Comparison of ENCODE assay signal across 8 mouse cellular contexts in the genomic region with DNA sequence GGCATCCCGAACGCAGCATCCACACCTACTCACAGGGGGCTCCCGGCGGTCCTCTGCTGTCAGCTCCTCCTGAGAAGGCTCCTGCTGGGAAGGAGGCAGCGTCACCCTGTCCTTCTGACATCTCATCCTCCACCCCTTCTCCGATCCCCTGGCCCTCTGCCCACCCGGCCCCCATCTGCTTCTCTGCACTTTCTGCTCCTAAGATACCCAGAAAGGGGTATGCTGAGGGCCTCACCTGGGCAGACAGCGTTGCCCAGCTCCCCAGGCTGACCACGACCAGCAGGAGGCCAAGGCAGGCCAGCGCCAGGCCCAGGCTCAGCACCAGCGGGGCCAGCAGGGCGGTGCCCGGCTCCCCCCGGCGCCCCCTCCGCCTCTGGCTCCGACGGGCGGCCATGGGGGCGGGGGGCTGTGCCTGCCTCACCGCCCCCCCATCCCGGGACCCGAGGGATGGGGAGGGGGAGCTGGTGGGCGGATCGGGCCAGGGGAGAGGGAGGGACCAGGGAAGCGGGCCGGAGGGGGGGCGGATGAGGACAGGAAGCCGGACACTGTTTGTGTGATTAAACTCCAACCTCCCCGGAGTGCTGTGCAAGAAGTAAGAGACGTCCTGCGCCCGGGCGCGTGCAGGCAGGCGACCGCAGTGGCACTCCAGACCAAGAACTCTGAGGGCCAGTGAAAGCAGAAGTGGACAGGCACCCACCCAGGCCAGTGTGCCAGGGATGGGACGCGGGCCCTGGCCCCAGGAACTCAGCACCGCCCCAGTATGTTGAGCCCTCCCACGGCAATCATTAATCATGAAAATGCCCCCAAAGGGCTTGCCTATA. TPM values are rescaled to one million over a fixed set of nuclear protein-coding genes. Genes with fewer than 3 reads are reported as not detected.
DNase-seq lines count a peak whose midpoint lies in the region; ATAC-seq and TF ChIP-seq lines count a peak whose summit lies in the region.

A gene (minus strand): TSS at position 489 of the 821 bp plus-strand sequence.
A gene (minus strand): TSS at position 738 of the 821 bp plus-strand sequence.

- peak within 1 kb of the TSS; percentile 84 for H3K9ac ChIP-seq in hindbrain, embryonic 16.5 days (ENCODE audit: low read depth, low read length)
- peak within 1 kb of the TSS; percentile 63 for H3K9ac ChIP-seq in liver, embryonic 11.5 days (ENCODE audit: low read depth, low read length)
- H3K9ac ChIP-seq in midbrain, embryonic 15.5 days, result peak within 1 kb of the TSS; percentile 54
- H3K9ac ChIP-seq in stomach, embryonic 15.5 days, result peak within 1 kb of the TSS; percentile 58

- DNase-seq in left cerebral cortex, adult 2 months (ENCODE audit: extremely low spot score in 1 of 2, low spot score in 2 of 2), result peak; percentile 37 to 55
- DNase-seq in left cerebral cortex, adult 8-10 months (ENCODE audit: low spot score in 2 of 2), result no peak
- DNase-seq in cerebellum, postnatal 25 days, result peak; percentile 78 to 79
- DNase-seq in gastrocnemius, postnatal 25 days, result peak; percentile 81
- peak; percentile 72 for DNase-seq in liver, embryonic 11.5 days (ENCODE audit: low spot score)

- no peaks in the 10 kb centered on the region; the same call in 1 of the 2 replicates for H3K27me3 ChIP-seq in hindbrain, embryonic 16.5 days (replicated peaks; ENCODE audit: control insufficient read depth, insufficient read depth, low read length)
- no peaks in the 10 kb centered on the region for H3K27me3 ChIP-seq in liver, embryonic 11.5 days (replicated peaks; ENCODE audit: control insufficient read depth, insufficient read depth, low read length)
- H3K27me3 ChIP-seq in midbrain, embryonic 15.5 days (replicated peaks), result no peaks in the 10 kb centered on the region
- no peaks in the 10 kb centered on the region for H3K27me3 ChIP-seq in stomach, embryonic 15.5 days (replicated peaks)

- peak; percentile 72 for ATAC-seq in hindbrain, embryonic 16.5 days
- peak; percentile 54 for ATAC-seq in liver, embryonic 11.5 days (replicated peaks; ENCODE audit: low FRiP score)
- ATAC-seq in midbrain, embryonic 15.5 days (replicated peaks), result no peak
- peak; percentile 69 for ATAC-seq in stomach, embryonic 15.5 days (ENCODE audit: insufficient read depth, low FRiP score, low read depth)

- H3K4me3 ChIP-seq in left cerebral cortex, adult 2 months, result peak within 1 kb of the TSS; percentile 60
- peak within 1 kb of the TSS; percentile 52 for H3K4me3 ChIP-seq in hindbrain, embryonic 16.5 days (ENCODE audit: low read length)
- H3K4me3 ChIP-seq in liver, embryonic 11.5 days (ENCODE audit: low read depth, low read length), result peak within 1 kb of the TSS; percentile 53
- H3K4me3 ChIP-seq in midbrain, embryonic 15.5 days, result peak within 1 kb of the TSS; percentile 41
- H3K4me3 ChIP-seq in stomach, embryonic 15.5 days (replicated peaks), result peak within 1 kb of the TSS; percentile 64

- TF ChIP-seq CTCF in left cerebral cortex, adult 2 months (IDR thresholded peaks at IDR 0.05), result peak; percentile 15

- H3K4me1 ChIP-seq in hindbrain, embryonic 16.5 days (ENCODE audit: control insufficient read depth, insufficient read depth, low read depth, low read length), result peaks cover 11% of the 10 kb centered on the region
- peaks cover 17% of the 10 kb centered on the region for H3K4me1 ChIP-seq in liver, embryonic 11.5 days (replicated peaks; ENCODE audit: control insufficient read depth, insufficient read depth, low read length)
- peaks cover 11% of the 10 kb centered on the region for H3K4me1 ChIP-seq in midbrain, embryonic 15.5 days
- H3K4me1 ChIP-seq in stomach, embryonic 15.5 days, result peaks cover 10% of the 10 kb centered on the region; the same call in 1 of the 2 replicates

- H3K4me2 ChIP-seq in hindbrain, embryonic 16.5 days (ENCODE audit: low read length), result peak within 1 kb of the TSS; percentile 96
- H3K4me2 ChIP-seq in liver, embryonic 11.5 days, result peak within 1 kb of the TSS; percentile 77
- H3K4me2 ChIP-seq in midbrain, embryonic 15.5 days, result peak within 1 kb of the TSS; percentile 87
- H3K4me2 ChIP-seq in stomach, embryonic 15.5 days, result peak within 1 kb of the TSS; percentile 92

- under 1% methylated on average over 29 of the region's 41 CpGs for WGBS in hindbrain, embryonic 16.5 days
- WGBS in liver, embryonic 11.5 days, result 8% methylated on average over 36 of the region's 41 CpGs
- under 1% methylated on average over 40 of the region's 41 CpGs for WGBS in midbrain, embryonic 15.5 days
- 3% methylated on average over 35 of the region's 41 CpGs for WGBS in stomach, embryonic 15.5 days

- no peaks in the 10 kb centered on the region for H3K36me3 ChIP-seq in hindbrain, embryonic 16.5 days (ENCODE audit: control insufficient read depth, insufficient read depth, low read length)
- no peaks in the 10 kb centered on the region for H3K36me3 ChIP-seq in liver, embryonic 11.5 days (ENCODE audit: control insufficient read depth, insufficient read depth, low read length)
- no peaks in the 10 kb centered on the region for H3K36me3 ChIP-seq in midbrain, embryonic 15.5 days (replicated peaks)
- H3K36me3 ChIP-seq in stomach, embryonic 15.5 days, result no peaks in the 10 kb centered on the region

- intact Hi-C loops in left cerebral cortex, adult 2 months (cut with DNase I), result no loop called here

- H3K9me3 ChIP-seq in hindbrain, embryonic 16.5 days (ENCODE audit: control insufficient read depth, low read length), result no peaks in the 10 kb centered on the region
- H3K9me3 ChIP-seq in liver, embryonic 11.5 days (ENCODE audit: control insufficient read depth, low read length), result no peaks in the 10 kb centered on the region
- no peaks in the 10 kb centered on the region for H3K9me3 ChIP-seq in midbrain, embryonic 15.5 days
- no peaks in the 10 kb centered on the region for H3K9me3 ChIP-seq in stomach, embryonic 15.5 days

- peak within 1 kb of the TSS; percentile 82 for H3K27ac ChIP-seq in left cerebral cortex, adult 2 months
- H3K27ac ChIP-seq in hindbrain, embryonic 16.5 days (ENCODE audit: low read depth, low read length), result no peak within 1 kb of the TSS; the same call in 1 of the 2 replicates
- peak within 1 kb of the TSS; percentile 64 for H3K27ac ChIP-seq in liver, embryonic 11.5 days (ENCODE audit: low read depth, low read length)
- no peak within 1 kb of the TSS for H3K27ac ChIP-seq in midbrain, embryonic 15.5 days
- peak within 1 kb of the TSS; percentile 74 for H3K27ac ChIP-seq in stomach, embryonic 15.5 days

RNA-seq across cellular contexts. Expression of the first gene that starts in this region (rescaled TPM):
- total RNA-seq in left cerebral cortex, adult 2 months (2021), result 10 to 100 TPM in 1 of 2 experiments, 1 to 10 TPM in 1; 9.5 to 10.6 TPM
- 10 to 100 TPM; 10.2 to 15.1 (median 11.7) TPM for total RNA-seq in left cerebral cortex, adult 8-10 months (2022)
- total RNA-seq in gastrocnemius, postnatal 25 days (2021), result 10 to 100 TPM in 1 of 2 experiments, 1 to 10 TPM in 1; 8.3 to 11.6 TPM
- polyA plus RNA-seq in hindbrain, embryonic 16.5 days (2015; fragmentation: Nextera tagmentation; extraction: Ambion mirVana), result 4.4 and 5.6 TPM in 2 replicates
- 4.5 and 6.0 TPM in 2 replicates for polyA plus RNA-seq in liver, embryonic 11.5 days (2014; fragmentation: Nextera tagmentation; extraction: Ambion mirVana)
- 2.0 and 2.4 TPM in 2 replicates for polyA plus RNA-seq in midbrain, embryonic 15.5 days (2015; fragmentation: Nextera tagmentation; extraction: Ambion mirVana)
- 8.0 and 8.9 TPM in 2 replicates for polyA plus RNA-seq in stomach, embryonic 15.5 days (2015; fragmentation: Nextera tagmentation; extraction: Ambion mirVana)

RNA-seq across cellular contexts. Expression of the second gene that starts in this region (rescaled TPM):
- total RNA-seq in left cerebral cortex, adult 2 months (2021), result 1 to 10 TPM; 1.4 to 1.9 TPM
- 1 to 10 TPM; 1.5 to 2.0 (median 1.8) TPM for total RNA-seq in left cerebral cortex, adult 8-10 months (2022)
- 1 to 10 TPM in 1 of 2 experiments, under 1 TPM in 1; 0.87 to 2.1 TPM for total RNA-seq in gastrocnemius, postnatal 25 days (2021)
- 1.6 and 2.0 TPM in 2 replicates for polyA plus RNA-seq in hindbrain, embryonic 16.5 days (2015; fragmentation: Nextera tagmentation; extraction: Ambion mirVana)
- polyA plus RNA-seq in liver, embryonic 11.5 days (2014; fragmentation: Nextera tagmentation; extraction: Ambion mirVana), result 1.7 and 2.6 TPM in 2 replicates
- polyA plus RNA-seq in midbrain, embryonic 15.5 days (2015; fragmentation: Nextera tagmentation; extraction: Ambion mirVana), result 1.2 and 1.8 TPM in 2 replicates
- 3.3 and 3.5 TPM in 2 replicates for polyA plus RNA-seq in stomach, embryonic 15.5 days (2015; fragmentation: Nextera tagmentation; extraction: Ambion mirVana)

Comparison
In these comparisons a context has a peak if more than half of its experiments do, and no peak if none do; other contexts are left out.
1. DNase-seq: peak in left cerebral cortex, adult 2 months (2 of 2), cerebellum, postnatal 25 days (2 of 2), gastrocnemius, postnatal 25 days (single experiment) and liver, embryonic 11.5 days (single experiment); none in left cerebral cortex, adult 8-10 months (0 of 2).
2. H3K27ac ChIP-seq: peak in left cerebral cortex, adult 2 months (single experiment), liver, embryonic 11.5 days (single experiment) and stomach, embryonic 15.5 days (single experiment); none in hindbrain, embryonic 16.5 days (single experiment) and midbrain, embryonic 15.5 days (single experiment).
3. Peak in every context shown above with its lines, with median percentiles within 50 percentile points of each other: H3K4me3 ChIP-seq, H3K4me2 ChIP-seq and H3K9ac ChIP-seq.